Mouse (Mus musculus) kidney, postnatal 36 days (tissue): ENCODE data around the gene Grm5.

Source experiments
- DNase-seq, 2 experiments: peaks; one replicate each; pipeline ENCODE4 v3.0.0; 2021 to 2022; ENCODE audit warnings: mixed read lengths in 2 of 2

The Grm5 gene

GRCm38 (mm10) chr7:87925956-87926355 lies 342.0 kb downstream of the Grm5 start:
- no peak for DNase-seq

- DNase-seq = no peak
Measured at GRCm38 (mm10) chr7:87937415-87937814, 353.4 kb downstream of the Grm5 start.

GRCm38 (mm10) chr7:87938265-87938664 lies 354.3 kb downstream of the Grm5 start:
- DNase-seq = no peak

DNA sequence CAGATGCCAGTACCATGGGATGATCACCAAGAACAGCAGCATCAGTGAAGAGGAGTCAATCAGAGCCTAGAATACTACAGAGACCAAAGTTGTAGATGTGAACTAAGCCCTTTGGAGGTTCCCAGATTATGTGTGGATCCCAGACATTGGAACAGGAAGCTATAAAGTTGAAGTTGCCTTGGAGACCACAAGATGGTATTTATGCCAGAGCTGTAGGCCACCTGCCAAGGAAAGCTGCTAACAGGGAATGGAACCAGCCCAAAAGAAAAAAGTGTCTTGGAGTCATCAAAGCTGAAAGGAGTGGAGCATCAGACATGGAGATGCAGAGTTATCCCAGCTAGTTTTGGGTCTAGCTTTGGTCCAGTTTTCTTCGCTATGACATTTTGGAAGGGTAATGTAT lies 366.2 kb downstream of the Grm5 start:
- no peak for DNase-seq

- no peak for DNase-seq
Measured at GRCm38 (mm10) chr7:87973216-87973615, 389.2 kb downstream of the Grm5 start.

GRCm38 (mm10) chr7:87975041-87975440 lies 391.1 kb downstream of the Grm5 start:
- no peak for DNase-seq

GRCm38 (mm10) chr7:87983494-87983893 lies 399.5 kb downstream of the Grm5 start:
- no peak for DNase-seq

DNA sequence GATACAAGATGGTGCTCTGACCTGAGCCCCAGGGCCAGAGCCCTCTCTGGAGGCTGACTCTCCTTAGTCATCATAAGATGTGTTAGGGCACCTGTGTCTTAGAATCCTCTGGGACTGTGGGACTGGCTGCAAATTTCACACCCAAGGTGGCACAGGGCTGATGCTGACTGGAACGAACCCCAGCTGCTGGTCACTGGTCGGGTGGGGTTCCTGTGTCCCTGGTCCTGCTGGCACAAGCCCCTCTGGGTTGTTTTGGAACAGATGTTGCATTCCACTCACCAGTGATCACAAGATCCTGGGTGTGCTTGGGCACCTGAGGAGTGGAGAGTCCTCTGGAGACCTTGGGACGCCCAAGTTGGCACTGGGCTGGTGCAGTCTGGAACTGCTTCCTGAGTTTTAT lies 430.5 kb downstream of the Grm5 start:
- DNase-seq = no peak

GRCm38 (mm10) chr7:88027411-88028132 lies 443.6 kb downstream of the Grm5 start:
- DNase-seq = no peak

- DNase-seq = no peak
Measured at GRCm38 (mm10) chr7:88047366-88047765, 463.4 kb downstream of the Grm5 start.

- no peak for DNase-seq
Measured at GRCm38 (mm10) chr7:88054224-88054938, 470.4 kb downstream of the Grm5 start.

- DNase-seq = no peak
Measured at GRCm38 (mm10) chr7:88056438-88056837, 472.5 kb downstream of the Grm5 start.

GRCm38 (mm10) chr7:88091115-88091514 lies 507.1 kb downstream of the Grm5 start:
- DNase-seq = no peak

- no peak for DNase-seq
Measured at GRCm38 (mm10) chr7:88096536-88097107, 512.7 kb downstream of the Grm5 start.

DNA sequence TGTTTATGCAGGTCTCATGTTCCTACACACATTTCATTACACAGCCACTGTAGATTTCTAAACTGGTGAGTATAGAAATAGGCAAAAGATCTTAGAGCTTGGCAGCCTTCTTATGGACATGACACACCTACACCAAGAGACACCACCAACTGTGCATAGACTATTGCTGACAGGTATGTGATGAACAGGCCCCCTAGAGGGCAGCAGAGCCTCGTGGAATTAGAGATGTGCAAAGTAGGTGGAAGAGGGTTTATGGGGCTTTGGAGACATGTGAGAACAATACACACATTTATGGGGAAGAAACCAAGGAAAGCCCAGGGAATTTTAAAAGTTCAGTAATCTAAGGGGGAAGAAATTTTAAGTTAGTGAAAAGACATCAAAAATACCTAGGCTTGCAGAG lies 513.7 kb downstream of the Grm5 start:
- peak; percentile 56 to 86 for DNase-seq

GRCm38 (mm10) chr7:88116724-88117409 lies 532.9 kb downstream of the Grm5 start:
- DNase-seq = no peak

GRCm38 (mm10) chr7:88128080-88128848 lies 544.3 kb downstream of the Grm5 start:
- no peak for DNase-seq

- DNase-seq = peak in 1 of 2 experiments; percentile 2
Measured at GRCm38 (mm10) chr7:88129536-88130487, 545.8 kb downstream of the Grm5 start.

DNA sequence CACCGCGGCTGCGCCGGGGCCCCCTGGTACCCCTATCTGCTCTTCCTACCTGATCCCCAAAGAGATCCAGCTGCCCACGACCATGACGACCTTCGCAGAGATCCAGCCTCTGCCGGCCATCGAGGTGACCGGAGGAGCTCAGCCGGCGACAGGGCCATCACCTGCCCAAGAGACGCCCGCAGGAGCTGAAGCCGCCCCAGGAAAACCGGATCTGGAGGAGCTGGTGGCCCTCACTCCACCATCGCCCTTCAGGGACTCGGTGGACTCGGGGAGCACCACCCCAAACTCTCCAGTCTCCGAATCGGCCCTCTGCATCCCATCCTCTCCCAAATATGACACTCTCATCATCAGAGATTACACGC lies 546.5 kb downstream of the Grm5 start:
- DNase-seq = no peak

DNA sequence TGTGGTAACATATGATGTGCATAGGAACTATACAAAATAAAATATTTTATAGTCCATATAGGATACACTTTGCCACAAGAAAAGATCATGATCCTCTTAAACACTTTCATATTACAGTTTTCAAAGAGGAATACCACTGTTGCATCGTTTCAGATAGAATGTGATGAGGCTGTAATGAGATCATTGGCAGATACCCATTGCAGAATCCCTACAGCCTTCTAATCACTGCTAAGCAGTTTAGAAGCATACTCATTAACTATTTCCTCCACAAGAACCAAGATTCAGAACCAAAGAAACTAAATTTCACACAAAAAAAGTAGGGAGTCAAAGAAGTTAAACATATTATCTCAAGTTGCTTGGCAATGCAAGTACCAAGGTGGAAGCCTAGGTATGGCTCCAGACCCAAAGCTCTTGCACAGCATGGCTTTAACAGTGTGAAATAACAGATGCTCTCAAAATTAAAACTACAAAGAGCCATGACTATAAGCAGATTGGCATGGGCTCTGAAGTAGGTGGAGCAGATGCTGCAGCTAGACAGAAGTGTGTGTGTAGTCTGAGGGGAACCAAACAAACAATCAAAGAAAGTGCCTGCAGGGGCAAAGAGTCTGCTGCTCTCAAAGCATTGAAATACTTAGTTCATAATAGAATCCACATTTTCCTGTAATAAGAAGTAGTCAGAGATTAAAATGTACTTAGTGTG lies 575.7 kb downstream of the Grm5 start:
- no peak for DNase-seq

DNA sequence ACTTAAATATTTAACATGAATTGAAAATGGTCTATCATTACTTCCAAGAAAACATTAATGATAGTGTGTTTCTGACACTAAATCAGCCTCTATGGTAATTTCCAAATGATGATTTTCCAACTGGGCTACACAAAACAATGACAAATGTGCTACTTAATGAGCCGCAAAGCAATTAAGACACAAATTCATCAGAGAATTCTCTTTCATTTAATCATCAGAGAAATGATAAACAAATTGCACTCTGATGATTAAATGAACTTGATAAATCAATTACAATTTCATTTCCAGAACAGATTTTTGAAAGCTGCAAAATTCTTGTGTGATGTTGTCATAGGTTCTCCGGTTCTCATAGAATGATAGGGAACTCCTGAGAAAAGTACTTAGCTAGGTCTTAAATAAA lies 577.6 kb downstream of the Grm5 start:
- no peak for DNase-seq
